ENCODE assay signal across 9 mouse cellular contexts in genomic region chr19:46392018-46392417, GRCm38 (mm10). TPM values are rescaled to one million over a fixed set of nuclear protein-coding genes. Genes with fewer than 3 reads are reported as not detected.
DNase-seq lines count a peak whose midpoint lies in the region; TF ChIP-seq lines count a peak whose summit lies in the region.
"Had no signal": no experiment of that assay in that cellular context is flagged by ENCODE, and none has a peak within 500 bp of the region (broad histone marks: within the 10 kb centered on the region; RNA-seq: fewer than 3 reads in every experiment).

No protein-coding gene starts in this region.

- H3K9me3 ChIP-seq in MEL (replicated peaks; ENCODE audit: insufficient read depth, low read length): no peaks in the 10 kb centered on the region
- H3K9me3 ChIP-seq: embryonic facial prominence, embryonic 12.5 days; limb, embryonic 12.5 days had no signal

- H3K79me2 ChIP-seq in MEL (ENCODE audit: control insufficient read depth, insufficient read depth, low read length, poor library complexity): peaks cover 66% of the 10 kb centered on the region

- no peak overlapping the region for H3K27ac ChIP-seq in MEL (ENCODE audit: control insufficient read depth, low read depth, low read length)
- H3K27ac ChIP-seq: embryonic facial prominence, embryonic 12.5 days; limb, embryonic 12.5 days had no signal

- no peak overlapping the region for H3K9ac ChIP-seq in MEL (ENCODE audit: control insufficient read depth, low read depth, low read length, poor library complexity, severe bottlenecking)
- H3K9ac ChIP-seq: embryonic facial prominence, embryonic 12.5 days; limb, embryonic 12.5 days had no signal

- TF ChIP-seq RAD21 in MEL (IDR thresholded peaks at IDR 0.05; ENCODE audit: low read depth, low read length): peak; percentile 71

- no peak overlapping the region for H3K4me3 ChIP-seq in MEL (ENCODE audit: control insufficient read depth in 1 of 2, insufficient read depth in 1 of 2, low read depth in 2 of 2, low read length in 2 of 2)
- H3K4me3 ChIP-seq: embryonic facial prominence, embryonic 12.5 days; limb, embryonic 12.5 days had no signal

- DNase-seq in heart, postnatal 4 days: peak; percentile 48
- no peak for DNase-seq in heart, adult 8-10 months (ENCODE audit: low spot score)
- DNase-seq in A20 (ENCODE audit: low read depth, low spot score) (peak; percentile 70), MEL (ENCODE audit: low read depth, low spot score) (peak; percentile 82)
- DNase-seq in kidney, adult 9 months: peak; percentile 61
- peak; percentile 72 for DNase-seq in splenic B cell, adult 2 months (ENCODE audit: low read depth, low spot score)
- DNase-seq in spleen, postnatal 4 days (ENCODE audit: low spot score in 2 of 2): no peak

- TF ChIP-seq CTCF in MEL (IDR thresholded peaks at IDR 0.05 in 2 of 3, conservative IDR thresholded peaks at IDR 0.05 in 1 of 3; ENCODE audit: control insufficient read depth in 1 of 3, insufficient read depth in 1 of 3, low read depth in 2 of 3, low read length in 3 of 3, poor library complexity in 1 of 3, severe bottlenecking in 1 of 3): peak; percentile 71 to 92 (median 77)

- TF ChIP-seq EP300 in MEL (IDR thresholded peaks at IDR 0.05; ENCODE audit: low read depth in 1 of 2, low read length in 2 of 2): no peak

- H3K4me1 ChIP-seq in MEL (ENCODE audit: control insufficient read depth in 1 of 2, insufficient read depth in 2 of 2, low read length in 2 of 2): peaks cover 0 to 9% of the 10 kb centered on the region in 2 experiments; a peak in 2 of 4 replicates

- TF ChIP-seq POLR2A in MEL (IDR thresholded peaks at IDR 0.05; ENCODE audit: control insufficient read depth in 1 of 2, insufficient read depth in 1 of 2, low read depth in 1 of 2, low read length in 2 of 2, poor library complexity in 1 of 2): no peak

- H3K27me3 ChIP-seq in MEL (ENCODE audit: control insufficient read depth in 1 of 2, insufficient read depth in 2 of 2, low read length in 2 of 2): no peaks in the 10 kb centered on the region
- no peaks in the 10 kb centered on the region for H3K27me3 ChIP-seq in splenic B cell, adult 2 months (ENCODE audit: control insufficient read depth, insufficient read depth, low read length, poor library complexity, severe bottlenecking)
- H3K27me3 ChIP-seq: embryonic facial prominence, embryonic 12.5 days; limb, embryonic 12.5 days had no signal

- peaks cover 7% of the 10 kb centered on the region in 2 experiments for H3K36me3 ChIP-seq in MEL (ENCODE audit: control insufficient read depth in 1 of 2, insufficient read depth in 2 of 2, low read length in 2 of 2)
- H3K36me3 ChIP-seq in splenic B cell, adult 2 months (ENCODE audit: control insufficient read depth, insufficient read depth, low read length, poor library complexity, severe bottlenecking): no peaks in the 10 kb centered on the region

TF ChIP-seq in MEL, 35 proteins besides CTCF, POLR2A, EP300 and RAD21:
- peak; percentile 82 for TF ChIP-seq SMC3 (IDR thresholded peaks at IDR 0.05; ENCODE audit: low read depth, low read length)
- TF ChIP-seq ZC3H11A (IDR thresholded peaks at IDR 0.05; ENCODE audit: low read depth, low read length): peak; percentile 51; the same call in 1 of the 2 replicates
- peak; percentile 38; the same call in 1 of the 2 replicates for TF ChIP-seq MXI1 (IDR thresholded peaks at IDR 0.05; ENCODE audit: low read depth, low read length)
- no peak for TF ChIP-seq KAT2A (conservative IDR thresholded peaks at IDR 0.05; ENCODE audit: low read depth, low read length)
- TF ChIP-seq SIN3A (IDR thresholded peaks at IDR 0.05; ENCODE audit: low read length): peak; percentile 63; the same call in 1 of the 2 replicates
- no peak for TF ChIP-seq GATA1 (IDR thresholded peaks at IDR 0.05; ENCODE audit: low read depth, low read length)

RNA-seq across cellular contexts. Expression of gene Actr1a, which starts 3.5 kb away (rescaled TPM):
- 100 to 1,000 TPM; 126 to 130 TPM for total RNA-seq in heart, postnatal 4 days (2021)
- 10 to 100 TPM; 86.7 to 93.0 (median 89.0) TPM for total RNA-seq in heart, adult 8-10 months (2022)
- 140 TPM in 2 replicates for total RNA-seq in MEL (2012; rRNA removed)
- polyA plus RNA-seq in MEL (2012; ENCODE audit: insufficient read depth in 1 of 2, insufficient read length in 2 of 2, low read depth in 1 of 2, low replicate concordance in 2 of 2, missing spikeins in 1 of 2): 100 to 1,000 TPM; 193 to 530 TPM

RNA-seq across cellular contexts. Expression of gene Sufu, which starts 4.7 kb away (rescaled TPM):
- total RNA-seq in heart, postnatal 4 days (2021): 10 to 100 TPM; 17.0 to 19.1 TPM
- 10 to 100 TPM; 11.7 to 13.0 (median 12.1) TPM for total RNA-seq in heart, adult 8-10 months (2022)
- total RNA-seq in MEL (2012; rRNA removed): 11.4 and 13.7 TPM in 2 replicates
- 10 to 100 TPM in 1 of 2 experiments, not detected in 1; 42.5 TPM for polyA plus RNA-seq in MEL (2012; ENCODE audit: insufficient read depth in 1 of 2, insufficient read length in 2 of 2, low read depth in 1 of 2, low replicate concordance in 2 of 2, missing spikeins in 1 of 2)

RNA-seq across cellular contexts. Expression of gene 2310034G01Rik, which starts 41.9 kb away (rescaled TPM):
- total RNA-seq in heart, postnatal 4 days (2021): under 1 TPM in 1 of 2 experiments, not detected in 1; 0.18 TPM
- under 1 TPM; 0.44 to 0.66 (median 0.48) TPM for total RNA-seq in heart, adult 8-10 months (2022)
- 0.50 and 0.78 TPM in 2 replicates for total RNA-seq in MEL (2012; rRNA removed)
- under 1 TPM in 1 of 2 experiments, not detected in 1; 0.95 TPM for polyA plus RNA-seq in MEL (2012; ENCODE audit: insufficient read depth in 1 of 2, insufficient read length in 2 of 2, low read depth in 1 of 2, low replicate concordance in 2 of 2, missing spikeins in 1 of 2)

RNA-seq across cellular contexts. Expression of gene Mfsd13a, which starts 51.1 kb away (rescaled TPM):
- total RNA-seq in heart, postnatal 4 days (2021): 1 to 10 TPM; 3.1 to 4.2 TPM
- 1 to 10 TPM; 3.7 to 4.5 (median 3.8) TPM for total RNA-seq in heart, adult 8-10 months (2022)
- total RNA-seq in MEL (2012; rRNA removed): 4.7 and 5.5 TPM in 2 replicates
- polyA plus RNA-seq in MEL (2012; ENCODE audit: insufficient read depth in 1 of 2, insufficient read length in 2 of 2, low read depth in 1 of 2, low replicate concordance in 2 of 2, missing spikeins in 1 of 2): 10 to 100 TPM in 1 of 2 experiments, not detected in 1; 45.9 TPM

RNA-seq across cellular contexts. Expression of gene Cuedc2, which starts 53.5 kb away (rescaled TPM):
- total RNA-seq in heart, postnatal 4 days (2021): 100 to 1,000 TPM in 1 of 2 experiments, 10 to 100 TPM in 1; 98.8 to 108 TPM
- 10 to 100 TPM; 76.5 to 91.0 (median 83.5) TPM for total RNA-seq in heart, adult 8-10 months (2022)
- total RNA-seq in MEL (2012; rRNA removed): 270 and 302 TPM in 2 replicates
- polyA plus RNA-seq in MEL (2012; ENCODE audit: insufficient read depth in 1 of 2, insufficient read length in 2 of 2, low read depth in 1 of 2, low replicate concordance in 2 of 2, missing spikeins in 1 of 2): 100 to 1,000 TPM; 251 to 297 TPM

Comparison
In these comparisons a context has a peak if more than half of its experiments do, and no peak if none do; other contexts are left out.
1. DNase-seq: peak in heart, postnatal 4 days (single experiment), A20 (single experiment), MEL (single experiment), kidney, adult 9 months (single experiment) and splenic B cell, adult 2 months (single experiment); none in heart, adult 8-10 months (single experiment) and spleen, postnatal 4 days (0 of 2).